Mouse (Mus musculus) megakaryocyte, embryonic 14.5 days (primary cell): ENCODE data around the gene Irf1. TPM values are rescaled to one million over a fixed set of nuclear protein-coding genes. Genes with fewer than 3 reads are reported as not detected.

ENCODE experiments used
- H3K27me3 ChIP-seq: replicated peaks from 2 replicates; pipeline ENCODE3; 2012; ENCODE audit warnings: inconsistent platforms
- H3K36me3 ChIP-seq: replicated peaks from 2 replicates; pipeline ENCODE3; 2012; ENCODE audit warnings: low read length, inconsistent platforms, mixed read lengths
- H3K4me1 ChIP-seq: 2 replicates; pipeline ENCODE4 v1.6.1; 2012; ENCODE audit warnings: inconsistent platforms
- H3K4me3 ChIP-seq: replicated peaks from 2 replicates; pipeline ENCODE3; 2012; ENCODE audit warnings: moderate library complexity, mild to moderate bottlenecking, inconsistent platforms
- H3K9me3 ChIP-seq: 2 replicates; pipeline ENCODE4 v1.6.1; 2012; ENCODE audit warnings: inconsistent platforms
- FLI1 ChIP-seq: IDR thresholded peaks from 2 replicates; pipeline ENCODE4 v1.6.1; 2012; ENCODE audit warnings: low read length, inconsistent platforms, mixed read lengths
- GATA1 ChIP-seq: IDR thresholded peaks from 3 replicates; pipeline ENCODE4 v1.6.1; 2012; ENCODE audit warnings: mixed read lengths, low read length, inconsistent platforms, borderline replicate concordance
- polyA plus RNA-seq: library from polyadenylated mRNA; stranded (reverse); fragments of >175 nt; gene quantifications from 2 replicates; pipeline ENCODE4 v1.2.3, GENCODE M21; 2012; ENCODE audit warnings: low replicate concordance; ENCODE audit not compliant: insufficient read depth

Gene Irf1
- polyA plus RNA-seq, 1 experiment, result 5.1 TPM

DNA sequence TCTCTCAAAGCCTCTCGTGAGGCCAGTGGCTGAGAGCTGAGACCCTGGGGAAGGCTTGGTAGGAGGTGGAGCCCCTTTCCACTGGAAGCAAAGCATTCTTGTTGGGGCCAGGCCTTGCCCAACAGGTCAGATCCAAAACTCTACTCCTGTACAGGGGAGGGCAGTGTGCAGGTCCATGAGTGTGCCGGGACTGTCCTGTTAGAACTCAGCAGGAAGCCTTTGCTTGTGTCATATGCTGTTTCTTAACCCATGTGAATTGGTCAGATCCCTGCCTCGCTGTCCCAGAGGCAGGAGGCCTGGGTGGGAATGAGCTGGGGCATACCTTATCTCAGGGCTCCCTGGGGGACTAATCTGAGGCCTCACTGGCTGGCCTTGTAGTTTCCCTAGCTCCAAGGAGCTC is 10.4 kb downstream of the Irf1 start:
- H3K27me3 ChIP-seq, result no peaks in the 10 kb centered on the region
- H3K9me3 ChIP-seq, result no peaks in the 10 kb centered on the region
- peaks cover 32% of the 10 kb centered on the region for H3K4me1 ChIP-seq
- no peak for TF ChIP-seq GATA1
- TF ChIP-seq FLI1, result no peak
- no peak overlapping the region for H3K4me3 ChIP-seq
- H3K36me3 ChIP-seq, result peaks cover 62% of the 10 kb centered on the region

DNA sequence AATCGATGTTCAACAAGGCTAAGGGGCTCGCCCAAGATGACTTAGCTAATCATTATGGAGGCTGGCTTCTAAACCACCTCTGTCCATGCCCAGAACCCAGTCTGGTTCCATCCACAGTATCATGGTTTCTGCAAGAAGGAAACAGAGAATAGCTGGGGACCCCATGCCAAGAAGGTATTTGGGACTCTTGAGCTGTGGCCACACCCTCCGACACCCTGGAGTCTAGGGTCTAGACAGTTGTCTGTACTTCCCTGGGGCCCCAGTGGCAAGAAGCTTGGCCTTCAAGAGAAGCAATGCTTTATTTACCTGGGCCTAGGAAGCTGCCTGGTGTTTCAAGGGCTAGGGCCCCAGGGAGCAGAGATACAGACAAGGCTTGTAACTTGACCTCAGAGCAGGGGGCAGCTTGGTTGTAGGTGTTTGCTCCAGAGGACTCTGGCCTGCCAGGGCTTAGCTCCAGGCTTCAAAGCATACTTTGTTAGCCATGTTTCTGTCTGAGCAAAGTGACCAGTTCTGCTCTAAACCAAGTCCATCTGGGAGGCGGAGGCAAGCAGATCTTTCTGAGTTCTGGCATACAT is 11.5 kb downstream of the Irf1 start:
- Histone ChIP-seq H3K9me3 (no peaks in the 10 kb centered on the region), H3K36me3 (peaks cover 51% of the 10 kb centered on the region), H3K4me1 (peaks cover 42% of the 10 kb centered on the region), H3K4me3 (no peak overlapping the region), H3K27me3 (no peaks in the 10 kb centered on the region)
- TF ChIP-seq GATA1 (no peak), FLI1 (no peak)

DNA sequence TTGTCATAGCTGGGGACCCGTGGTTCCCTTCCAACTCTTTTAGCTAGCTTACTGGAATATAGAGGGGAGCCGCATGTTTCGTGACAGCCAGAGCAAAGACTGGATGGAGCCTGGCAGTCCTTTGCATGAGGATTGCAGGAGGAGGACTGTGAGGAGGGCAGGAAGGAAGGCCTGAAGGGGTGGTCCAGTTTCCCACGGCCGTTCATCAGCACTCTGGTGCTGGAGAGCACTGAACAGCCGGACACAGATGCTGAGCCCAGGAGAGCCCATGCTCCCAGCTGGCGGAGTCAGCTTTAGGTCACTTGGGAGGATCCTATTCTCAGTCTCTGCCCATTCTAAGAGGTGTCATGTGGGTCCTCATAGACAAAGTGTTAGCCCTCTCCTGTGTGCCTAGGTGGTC is 12.2 kb downstream of the Irf1 start:
- H3K4me1 ChIP-seq, result peaks cover 49% of the 10 kb centered on the region
- H3K27me3 ChIP-seq, result no peaks in the 10 kb centered on the region
- H3K36me3 ChIP-seq, result peaks cover 45% of the 10 kb centered on the region
- TF ChIP-seq FLI1 (no peak), GATA1 (no peak)
- no peaks in the 10 kb centered on the region for H3K9me3 ChIP-seq
- no peak overlapping the region for H3K4me3 ChIP-seq

DNA sequence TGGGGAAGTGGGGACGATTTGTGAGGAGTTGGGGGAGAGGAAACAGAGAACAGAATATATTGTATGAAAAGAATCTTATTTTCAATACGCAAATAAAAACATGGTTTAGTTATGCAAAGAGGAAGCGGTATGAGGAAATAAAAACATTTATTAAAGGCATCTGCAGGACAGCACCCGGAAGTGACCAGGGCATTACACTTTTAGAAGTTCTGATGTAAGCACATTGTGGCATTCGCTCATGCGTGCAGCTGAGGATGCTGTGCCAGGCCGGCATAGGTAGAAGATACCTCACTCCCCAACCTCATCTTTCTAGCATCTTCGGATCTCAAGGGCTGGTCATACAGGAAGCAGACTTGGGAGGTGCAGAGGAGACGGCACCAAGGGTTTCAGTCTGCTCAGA is 13.5 kb downstream of the Irf1 start:
- H3K27me3 ChIP-seq, result no peaks in the 10 kb centered on the region
- peaks cover 52% of the 10 kb centered on the region for H3K4me1 ChIP-seq
- peaks cover 31% of the 10 kb centered on the region for H3K36me3 ChIP-seq
- TF ChIP-seq FLI1, result no peak
- no peak for TF ChIP-seq GATA1
- no peaks in the 10 kb centered on the region for H3K9me3 ChIP-seq
- no peak overlapping the region for H3K4me3 ChIP-seq

DNA sequence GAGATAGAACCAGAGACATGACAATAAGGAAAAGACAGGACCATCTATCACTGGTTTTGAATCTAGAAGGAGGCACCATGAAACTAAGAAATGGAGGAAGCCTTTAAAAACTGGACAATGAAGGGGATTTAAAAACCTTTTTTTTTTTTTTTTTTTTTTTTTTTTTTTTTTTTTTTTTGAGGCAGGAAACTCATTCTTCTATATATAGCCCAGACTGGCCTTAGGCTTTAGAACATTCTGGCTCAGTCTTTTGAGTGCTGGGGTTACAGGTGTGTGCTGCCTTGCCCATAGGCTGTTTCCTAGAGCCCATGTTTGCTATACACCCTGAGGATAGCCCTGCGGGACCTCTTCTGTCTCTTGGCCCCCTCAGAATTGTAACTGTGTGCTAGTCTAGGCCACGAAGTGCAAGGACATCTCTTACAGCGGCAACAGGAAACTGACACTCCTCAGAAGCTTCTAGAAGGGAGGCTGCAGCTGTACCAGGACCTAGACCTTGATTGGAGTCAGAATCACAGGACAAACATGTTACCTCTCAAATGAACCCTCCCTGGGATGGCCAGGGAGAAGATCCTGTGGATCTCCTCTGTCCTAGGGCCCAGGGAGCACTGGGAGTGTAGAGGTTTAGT is 15.6 kb downstream of the Irf1 start:
- no peak for TF ChIP-seq GATA1
- no peak for TF ChIP-seq FLI1
- Histone ChIP-seq H3K4me1 (peaks cover 55% of the 10 kb centered on the region), H3K4me3 (no peak overlapping the region)

DNA sequence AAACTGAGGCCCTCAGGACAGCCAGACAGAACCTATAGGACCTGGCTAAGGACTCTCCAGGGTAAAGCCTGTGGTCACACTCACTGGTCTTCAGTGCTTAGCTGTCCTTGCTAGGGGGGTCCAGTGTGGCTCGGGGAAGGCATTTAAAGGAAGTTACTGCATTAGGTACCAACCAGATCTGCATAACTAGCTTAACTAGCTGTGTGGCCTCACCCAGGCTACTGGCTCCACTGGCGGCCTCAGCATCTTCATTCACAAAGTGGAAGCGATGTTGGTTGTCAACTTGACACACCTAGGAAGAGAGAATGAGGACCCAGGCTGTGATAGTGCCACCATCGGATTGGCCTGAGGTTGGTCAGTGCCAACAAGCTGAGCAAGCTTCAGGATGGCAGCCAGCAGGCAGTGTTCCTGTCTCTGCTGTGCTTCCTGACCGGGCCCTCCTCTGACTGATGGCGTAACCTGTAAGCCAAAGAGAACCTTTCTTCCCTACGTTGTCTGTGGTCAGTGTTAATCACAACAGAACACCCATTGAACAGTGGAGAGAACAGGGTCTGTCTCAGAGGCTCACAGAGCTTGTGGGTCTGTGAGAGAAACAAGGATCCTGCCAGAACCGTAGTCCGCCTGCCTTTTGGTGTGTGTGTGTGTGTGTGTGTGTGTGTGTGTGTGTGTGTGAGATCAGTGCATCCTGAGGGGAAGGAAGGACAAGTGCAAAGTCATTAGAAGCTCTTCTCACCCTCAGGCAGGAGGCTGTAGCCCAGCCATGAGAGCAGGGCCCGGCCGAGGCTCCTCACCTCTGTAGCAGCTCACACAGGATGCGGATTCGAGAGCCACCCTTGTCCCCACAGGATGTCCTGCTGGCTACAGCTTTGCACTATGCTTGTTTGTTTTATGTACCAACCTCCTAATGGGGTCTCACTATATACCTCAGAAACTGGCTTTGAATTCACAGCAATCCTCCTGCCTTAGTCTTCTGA is 16.5 kb downstream of the Irf1 start:
- Histone ChIP-seq H3K27me3 (no peaks in the 10 kb centered on the region), H3K9me3 (peaks cover 12% of the 10 kb centered on the region), H3K4me3 (peak overlapping the region; percentile 20), H3K36me3 (peaks cover 21% of the 10 kb centered on the region), H3K4me1 (peaks cover 59% of the 10 kb centered on the region)
- TF ChIP-seq GATA1 (no peak), FLI1 (no peak)

More for the DNA sequence above, 15.6 kb downstream of the Irf1 start:
- H3K36me3 ChIP-seq, result peaks cover 18% of the 10 kb centered on the region
- H3K27me3 ChIP-seq, result no peaks in the 10 kb centered on the region
- peaks cover 5% of the 10 kb centered on the region for H3K9me3 ChIP-seq

DNA sequence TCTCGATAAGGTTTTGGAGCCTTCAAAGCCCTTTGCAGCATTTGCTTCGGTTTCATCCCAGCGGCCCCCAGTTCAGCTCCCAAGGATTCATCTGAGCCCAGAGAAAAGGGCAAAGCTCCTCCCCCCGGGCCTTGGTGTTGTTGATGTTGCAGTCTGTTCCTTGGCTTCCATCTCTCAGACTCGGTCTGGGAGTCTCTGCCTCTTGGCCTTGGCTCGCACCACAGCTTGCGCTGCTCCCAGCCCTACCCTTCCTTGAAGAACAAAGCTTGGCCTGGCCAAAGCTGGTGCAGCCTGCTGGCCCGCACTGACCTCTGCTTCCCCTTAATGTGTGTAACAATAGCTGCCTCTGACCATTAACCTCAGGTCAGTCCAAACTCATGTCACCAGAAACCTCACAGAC is 18.4 kb downstream of the Irf1 start:
- peaks cover 67% of the 10 kb centered on the region for H3K4me1 ChIP-seq
- H3K36me3 ChIP-seq, result peaks cover 16% of the 10 kb centered on the region
- TF ChIP-seq FLI1 (no peak), GATA1 (no peak)
- H3K27me3 ChIP-seq, result no peaks in the 10 kb centered on the region
- H3K9me3 ChIP-seq, result peaks cover 12% of the 10 kb centered on the region
- no peak overlapping the region for H3K4me3 ChIP-seq

DNA sequence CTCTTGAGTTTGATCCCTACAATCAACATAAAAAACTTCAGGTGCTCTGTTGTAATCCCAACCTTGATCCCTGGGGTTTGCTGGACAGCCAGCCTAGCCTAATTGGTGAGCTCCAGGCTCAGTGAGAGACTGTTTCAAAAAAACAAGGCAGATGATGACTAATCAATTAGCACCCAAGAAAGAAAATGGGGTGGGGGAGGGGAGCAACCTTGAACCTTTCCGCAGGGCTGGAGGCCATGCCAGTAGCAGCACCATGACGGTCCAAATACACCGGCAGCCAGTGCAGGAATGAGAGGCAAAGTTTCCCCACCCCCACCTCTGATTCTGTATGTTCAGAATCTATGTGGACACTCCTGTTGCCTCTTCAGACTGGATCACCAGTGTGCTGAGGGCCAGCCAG is 19.5 kb downstream of the Irf1 start:
- H3K27me3 ChIP-seq, result no peaks in the 10 kb centered on the region
- no peak for TF ChIP-seq GATA1
- TF ChIP-seq FLI1, result no peak
- no peak overlapping the region for H3K4me3 ChIP-seq
- peaks cover 16% of the 10 kb centered on the region for H3K36me3 ChIP-seq
- peaks cover 70% of the 10 kb centered on the region for H3K4me1 ChIP-seq
- H3K9me3 ChIP-seq, result peaks cover 12% of the 10 kb centered on the region

DNA sequence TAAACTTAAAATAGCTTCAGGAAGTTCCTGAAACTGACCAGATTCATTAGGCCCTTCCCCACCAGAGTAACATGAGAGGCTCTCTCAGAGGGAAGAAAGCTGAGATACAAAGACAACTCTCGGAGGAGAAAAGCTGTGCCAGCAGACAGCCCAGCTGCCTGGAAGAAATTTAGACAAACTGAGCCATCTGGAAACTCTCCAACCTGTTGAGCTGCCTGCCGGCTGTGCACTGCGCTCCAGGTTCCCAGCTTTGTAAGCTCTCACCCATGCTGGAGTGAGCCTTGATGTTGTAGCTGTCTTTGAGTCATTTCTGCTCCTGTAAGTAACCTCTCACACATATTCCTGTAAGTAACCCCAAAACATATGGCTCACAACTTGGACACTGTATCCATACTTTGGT is 23.2 kb downstream of the Irf1 start:
- H3K4me3 ChIP-seq, result no peak overlapping the region
- TF ChIP-seq FLI1 (no peak), GATA1 (no peak)
- no peaks in the 10 kb centered on the region for H3K27me3 ChIP-seq
- peaks cover 12% of the 10 kb centered on the region for H3K9me3 ChIP-seq
- H3K4me1 ChIP-seq, result peaks cover 79% of the 10 kb centered on the region
- peaks cover 16% of the 10 kb centered on the region for H3K36me3 ChIP-seq

DNA sequence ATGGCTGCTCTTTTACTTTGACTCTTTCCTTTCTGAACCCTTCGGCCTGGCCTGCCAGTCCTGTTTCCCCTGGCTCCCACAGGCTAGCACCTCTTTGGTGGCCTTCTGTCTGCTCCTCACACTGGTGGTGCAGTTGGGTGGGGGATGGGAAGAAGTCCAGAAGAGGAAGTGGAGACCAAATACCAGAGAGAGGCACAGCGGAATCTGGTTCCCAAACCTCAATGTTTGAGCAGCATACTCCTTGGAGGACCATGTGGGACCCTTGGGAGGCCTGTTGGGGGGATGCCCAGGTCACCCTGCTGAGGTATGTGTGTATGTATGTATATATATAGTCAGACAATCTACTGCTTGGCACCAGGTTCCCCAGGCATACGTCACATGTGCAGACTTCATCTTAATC is 24.2 kb downstream of the Irf1 start:
- Histone ChIP-seq H3K27me3 (no peaks in the 10 kb centered on the region), H3K4me1 (peaks cover 73% of the 10 kb centered on the region), H3K9me3 (peaks cover 12% of the 10 kb centered on the region), H3K36me3 (peaks cover 16% of the 10 kb centered on the region), H3K4me3 (peak overlapping the region; percentile 89)
- TF ChIP-seq FLI1 (no peak), GATA1 (no peak)
